Mouse (Mus musculus): ENCODE results near the gene B830017H08Rik. TPM values are rescaled to one million over a fixed set of nuclear protein-coding genes. Genes with fewer than 3 reads are reported as not detected.

The B830017H08Rik gene
- polyA plus RNA-seq, 1 experiment from 2014 or later, result not detected

DNA sequence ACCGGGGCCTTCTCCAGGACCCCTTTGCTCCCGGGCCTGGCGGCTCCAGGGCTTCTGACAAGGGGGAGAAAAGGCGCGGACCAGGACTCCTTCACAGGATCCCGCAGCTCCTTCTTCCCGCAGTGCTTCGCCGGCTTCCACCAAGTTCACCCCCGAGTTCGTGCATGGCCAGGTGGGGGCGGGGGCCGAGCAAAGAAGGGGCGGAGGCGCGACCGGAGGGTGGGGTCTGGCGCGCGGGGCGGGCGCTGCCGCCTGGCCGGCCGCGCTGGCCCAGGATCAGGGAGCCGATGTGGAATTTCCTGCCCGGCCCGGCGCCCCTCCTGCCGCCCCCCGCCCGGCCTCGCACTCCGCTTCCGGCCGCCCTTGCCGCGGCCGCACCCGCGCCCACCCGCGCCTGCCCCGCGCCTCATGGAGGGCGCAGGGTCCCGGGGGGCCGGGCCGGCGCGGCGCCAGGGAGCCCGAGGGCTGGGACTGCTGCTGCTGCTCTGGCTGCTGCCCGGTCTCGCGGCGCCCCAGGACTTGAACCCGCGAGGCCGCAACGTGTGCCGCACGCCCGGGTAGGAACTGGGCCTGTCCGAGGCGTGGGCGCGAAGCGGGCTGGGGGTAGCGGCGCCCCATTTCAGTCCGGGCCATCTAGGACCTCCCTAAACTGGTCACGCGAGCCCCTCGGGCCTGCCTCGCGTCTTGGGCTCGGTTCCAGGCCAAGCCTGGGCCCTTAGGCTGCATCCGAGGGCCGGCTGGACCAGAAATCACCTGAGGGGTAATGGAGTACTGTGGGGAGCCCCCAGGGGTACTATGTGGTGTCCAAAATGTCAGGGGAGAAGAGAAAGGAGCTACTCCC lies 35.7 kb upstream of the B830017H08Rik start, which contains the start of gene Scarf2:
TSS of gene Scarf2 (plus strand) at position 312 of the 841 bp plus-strand sequence.
- H3K4me2 ChIP-seq (replicated peaks; ENCODE audit: low read depth), result peak within 1 kb of the TSS; percentile 69
- H3K9me3 ChIP-seq (ENCODE audit: control insufficient read depth, low read length), result no peaks in the 10 kb centered on the region
- 2% methylated on average over 62 of the region's 81 CpGs for WGBS
- H3K27ac ChIP-seq (replicated peaks), result peak within 1 kb of the TSS; percentile 94
- TF ChIP-seq CTCF (IDR thresholded peaks at IDR 0.05; ENCODE audit: low read depth) (no peak), EP300 (optimal IDR thresholded peaks at IDR 0.05) (no peak)
- peaks cover 2% of the 10 kb centered on the region; the same call in 1 of the 2 replicates for H3K4me1 ChIP-seq (replicated peaks; ENCODE audit: control insufficient read depth, insufficient read depth)
- DNase-seq (ENCODE audit: low spot score) (peak; percentile 74), ATAC-seq (ENCODE audit: low FRiP score, low TSS enrichment) (peak; percentile 53; the same call in 1 of the 2 replicates)
- no peaks in the 10 kb centered on the region; the same call in 1 of the 2 replicates for H3K36me3 ChIP-seq (ENCODE audit: control insufficient read depth, insufficient read depth, low read length)
- H3K4me3 ChIP-seq (ENCODE audit: low read depth, low read length), result peak within 1 kb of the TSS; percentile 70
- H3K9ac ChIP-seq (ENCODE audit: low read length), result peak within 1 kb of the TSS; percentile 83
- peaks cover 3% of the 10 kb centered on the region; the same call in 1 of the 2 replicates for H3K27me3 ChIP-seq (ENCODE audit: control insufficient read depth, insufficient read depth, low read length)

DNA sequence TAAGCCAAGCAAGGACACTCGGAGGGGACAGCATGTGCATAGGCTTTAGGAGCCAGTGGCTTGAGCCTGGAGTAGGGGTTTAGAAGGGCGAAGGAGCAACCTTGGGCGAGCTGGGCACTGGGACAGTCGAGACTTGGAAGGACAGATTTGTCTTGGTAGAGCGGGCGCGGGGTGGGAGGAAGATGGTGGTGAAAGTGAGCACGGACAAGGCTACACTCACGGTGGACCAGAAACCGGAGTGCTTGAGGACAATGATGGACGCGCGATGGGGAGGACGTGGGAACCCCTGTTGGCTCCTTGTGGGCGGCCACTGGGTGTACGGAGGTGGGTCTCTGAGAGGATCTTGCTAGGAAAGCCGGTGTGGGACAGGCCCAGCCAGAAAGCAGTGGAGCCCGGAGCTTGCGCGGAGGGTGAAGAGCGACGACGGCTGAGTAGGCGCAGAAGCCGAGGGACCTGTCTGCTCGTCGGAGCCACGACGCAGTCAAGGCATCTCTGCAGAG lies 35.1 kb upstream of the B830017H08Rik start:
- H3K4me3 ChIP-seq (ENCODE audit: low read depth, low read length), result peak overlapping the region; percentile 70
- peak overlapping the region; percentile 83 for H3K9ac ChIP-seq (ENCODE audit: low read length)
- ATAC-seq (ENCODE audit: low FRiP score, low TSS enrichment), result 0 out of 2 replicates have a peak, but pooled peaks have one; percentile 0
- H3K27me3 ChIP-seq (ENCODE audit: control insufficient read depth, insufficient read depth, low read length), result peaks cover 3% of the 10 kb centered on the region; the same call in 1 of the 2 replicates
- peak overlapping the region; percentile 69 for H3K4me2 ChIP-seq (replicated peaks; ENCODE audit: low read depth)
- no peak for DNase-seq (ENCODE audit: low spot score)
- no peaks in the 10 kb centered on the region; the same call in 1 of the 2 replicates for H3K36me3 ChIP-seq (ENCODE audit: control insufficient read depth, insufficient read depth, low read length)
- peaks cover 7% of the 10 kb centered on the region; the same call in 1 of the 2 replicates for H3K4me1 ChIP-seq (replicated peaks; ENCODE audit: control insufficient read depth, insufficient read depth)
- 5% methylated on average over 29 of the region's 29 CpGs for WGBS
- no peaks in the 10 kb centered on the region for H3K9me3 ChIP-seq (ENCODE audit: control insufficient read depth, low read length)
- H3K27ac ChIP-seq (replicated peaks), result peak overlapping the region; percentile 94
- TF ChIP-seq EP300 (optimal IDR thresholded peaks at IDR 0.05), result no peak
- no peak for TF ChIP-seq CTCF (IDR thresholded peaks at IDR 0.05; ENCODE audit: low read depth)

DNA sequence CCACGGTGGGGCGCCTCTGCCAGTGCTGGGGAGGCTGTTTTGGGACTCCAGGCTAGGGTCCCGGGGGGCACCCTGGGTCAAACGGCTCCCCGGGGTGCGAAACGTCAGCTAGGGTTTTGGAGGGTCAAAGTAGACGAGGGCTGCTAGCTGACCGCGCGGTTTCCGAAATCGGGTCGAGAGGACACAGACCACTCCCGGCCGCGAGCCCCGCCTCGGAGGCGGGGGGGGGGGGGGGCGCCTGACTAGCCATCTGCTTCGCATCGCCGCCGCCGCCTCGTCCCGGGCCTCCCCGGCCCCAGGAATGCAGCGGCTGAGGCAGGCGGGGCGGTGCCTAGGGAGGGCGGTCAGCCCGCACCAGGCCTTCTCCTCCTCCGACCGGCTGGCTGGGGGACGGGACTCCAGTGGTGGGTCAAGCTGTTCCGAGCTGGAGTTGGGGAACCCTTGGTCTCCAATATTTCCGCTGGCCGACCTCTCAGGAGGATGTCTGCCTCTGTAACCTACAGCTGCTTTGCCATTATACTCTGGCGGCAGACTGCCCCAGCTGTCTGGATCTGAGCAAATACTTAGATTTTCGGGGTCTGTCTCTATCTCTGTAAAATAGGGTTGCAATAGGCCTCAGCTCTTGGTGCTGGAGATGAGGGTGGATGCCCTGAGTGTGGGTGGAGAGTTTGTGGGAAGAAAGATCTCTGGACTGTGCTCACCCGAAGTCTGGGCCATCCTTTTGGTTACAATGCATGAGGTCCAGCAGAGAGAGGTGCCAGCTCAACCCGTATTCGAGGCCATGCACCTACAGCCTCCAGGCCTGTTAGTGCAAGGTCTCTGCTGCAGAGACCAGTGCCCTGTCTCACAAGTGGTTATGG lies 34.4 kb upstream of the B830017H08Rik start:
- peak overlapping the region; percentile 83 for H3K9ac ChIP-seq (ENCODE audit: low read length)
- H3K4me3 ChIP-seq (ENCODE audit: low read depth, low read length), result peak overlapping the region; percentile 70
- ATAC-seq (ENCODE audit: low FRiP score, low TSS enrichment) (peak; percentile 59; the same call in 1 of the 2 replicates), DNase-seq (ENCODE audit: low spot score) (peak; percentile 72)
- H3K4me2 ChIP-seq (replicated peaks; ENCODE audit: low read depth), result peak overlapping the region; percentile 69
- H3K36me3 ChIP-seq (ENCODE audit: control insufficient read depth, insufficient read depth, low read length), result no peaks in the 10 kb centered on the region; the same call in 1 of the 2 replicates
- H3K27ac ChIP-seq (replicated peaks), result peak overlapping the region; percentile 94
- H3K4me1 ChIP-seq (replicated peaks; ENCODE audit: control insufficient read depth, insufficient read depth), result peaks cover 7% of the 10 kb centered on the region; the same call in 1 of the 2 replicates
- H3K27me3 ChIP-seq (ENCODE audit: control insufficient read depth, insufficient read depth, low read length), result peaks cover 3% of the 10 kb centered on the region; the same call in 1 of the 2 replicates
- WGBS, result 9% methylated on average over 18 of the region's 45 CpGs
- H3K9me3 ChIP-seq (ENCODE audit: control insufficient read depth, low read length), result no peaks in the 10 kb centered on the region
- no peak for TF ChIP-seq EP300 (optimal IDR thresholded peaks at IDR 0.05)
- no peak for TF ChIP-seq CTCF (IDR thresholded peaks at IDR 0.05; ENCODE audit: low read depth)

DNA sequence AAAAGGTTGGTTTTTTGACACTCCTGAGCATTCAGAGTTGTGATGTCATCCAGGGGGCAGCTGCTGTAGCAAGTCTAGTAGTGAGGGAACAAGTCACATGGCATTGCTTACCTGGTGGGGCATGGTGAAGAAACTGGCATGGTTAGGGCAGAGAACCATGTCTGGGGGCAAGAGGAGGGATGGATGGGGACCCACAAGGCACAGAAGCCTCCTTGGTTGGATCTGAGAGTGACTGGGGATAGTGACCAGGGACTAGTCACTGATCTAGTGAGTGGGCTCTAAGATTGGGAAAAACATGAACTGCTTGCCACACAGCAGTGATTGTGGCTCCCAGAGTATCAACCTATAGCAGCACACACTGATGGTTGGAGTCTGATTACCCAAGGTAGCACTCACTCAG lies 33.3 kb upstream of the B830017H08Rik start:
- peaks cover 9% of the 10 kb centered on the region for H3K4me1 ChIP-seq (replicated peaks; ENCODE audit: control insufficient read depth, insufficient read depth)
- no peak for DNase-seq (ENCODE audit: low spot score)
- no peak for ATAC-seq (ENCODE audit: low FRiP score, low TSS enrichment)
- no peak overlapping the region for H3K9ac ChIP-seq (ENCODE audit: low read length)
- no peaks in the 10 kb centered on the region for H3K9me3 ChIP-seq (ENCODE audit: control insufficient read depth, low read length)
- TF ChIP-seq CTCF (IDR thresholded peaks at IDR 0.05; ENCODE audit: low read depth), result no peak
- peaks cover 3% of the 10 kb centered on the region; the same call in 1 of the 2 replicates for H3K27me3 ChIP-seq (ENCODE audit: control insufficient read depth, insufficient read depth, low read length)
- H3K27ac ChIP-seq (replicated peaks), result no peak overlapping the region
- no peak overlapping the region for H3K4me2 ChIP-seq (replicated peaks; ENCODE audit: low read depth)
- H3K36me3 ChIP-seq (ENCODE audit: control insufficient read depth, insufficient read depth, low read length), result no peaks in the 10 kb centered on the region
- no peak overlapping the region for H3K4me3 ChIP-seq (ENCODE audit: low read depth, low read length)

DNA sequence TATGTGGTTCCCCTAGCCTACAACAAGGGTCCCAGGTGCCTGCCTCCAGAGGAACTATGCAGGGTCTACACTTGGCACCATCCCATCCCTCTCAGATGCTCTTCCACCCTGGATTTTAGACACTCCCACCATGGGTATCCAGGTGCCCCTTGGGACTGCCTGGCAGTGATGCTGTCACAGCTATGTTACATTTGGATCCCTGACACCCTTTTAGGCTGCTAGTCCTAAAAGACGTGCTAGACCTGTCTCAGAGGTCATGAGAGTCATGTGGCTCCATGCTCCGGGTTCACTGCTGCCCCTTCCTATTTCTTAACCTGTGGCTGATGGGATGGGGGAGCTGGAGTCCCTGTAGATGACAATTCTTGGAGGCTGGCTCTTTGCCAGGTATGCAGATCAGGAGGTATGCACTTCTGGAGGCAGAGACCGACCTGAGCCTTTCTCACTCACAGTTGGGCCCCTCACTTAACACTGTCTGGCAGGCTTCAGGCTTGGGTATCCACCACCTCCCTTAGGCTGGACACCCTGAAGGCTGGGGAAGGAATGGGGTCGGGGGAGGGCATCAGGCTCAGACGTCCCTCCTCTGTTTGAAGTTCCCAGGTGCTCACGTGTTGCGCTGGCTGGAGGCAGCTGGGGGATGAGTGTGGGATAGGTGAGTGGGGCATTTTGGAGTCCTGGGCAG lies 31.0 kb upstream of the B830017H08Rik start:
- H3K4me2 ChIP-seq (replicated peaks; ENCODE audit: low read depth), result no peak overlapping the region
- no peak for ATAC-seq (ENCODE audit: low FRiP score, low TSS enrichment)
- no peak for DNase-seq (ENCODE audit: low spot score)
- H3K4me3 ChIP-seq (ENCODE audit: low read depth, low read length), result no peak overlapping the region; the same call in 1 of the 2 replicates
- no peak overlapping the region for H3K27ac ChIP-seq (replicated peaks)
- H3K9ac ChIP-seq (ENCODE audit: low read length), result no peak overlapping the region
- no peaks in the 10 kb centered on the region for H3K9me3 ChIP-seq (ENCODE audit: control insufficient read depth, low read length)
- H3K27me3 ChIP-seq (ENCODE audit: control insufficient read depth, insufficient read depth, low read length), result peaks cover 3% of the 10 kb centered on the region; the same call in 1 of the 2 replicates
- H3K4me1 ChIP-seq (replicated peaks; ENCODE audit: control insufficient read depth, insufficient read depth), result peaks cover 11% of the 10 kb centered on the region
- H3K36me3 ChIP-seq (ENCODE audit: control insufficient read depth, insufficient read depth, low read length), result no peaks in the 10 kb centered on the region
- TF ChIP-seq CTCF (IDR thresholded peaks at IDR 0.05; ENCODE audit: low read depth) (no peak), EP300 (optimal IDR thresholded peaks at IDR 0.05) (no peak)
- 34% methylated on average over 7 of the region's 7 CpGs for WGBS

All from stomach, postnatal 0 days (tissue).